In the genomic region with DNA sequence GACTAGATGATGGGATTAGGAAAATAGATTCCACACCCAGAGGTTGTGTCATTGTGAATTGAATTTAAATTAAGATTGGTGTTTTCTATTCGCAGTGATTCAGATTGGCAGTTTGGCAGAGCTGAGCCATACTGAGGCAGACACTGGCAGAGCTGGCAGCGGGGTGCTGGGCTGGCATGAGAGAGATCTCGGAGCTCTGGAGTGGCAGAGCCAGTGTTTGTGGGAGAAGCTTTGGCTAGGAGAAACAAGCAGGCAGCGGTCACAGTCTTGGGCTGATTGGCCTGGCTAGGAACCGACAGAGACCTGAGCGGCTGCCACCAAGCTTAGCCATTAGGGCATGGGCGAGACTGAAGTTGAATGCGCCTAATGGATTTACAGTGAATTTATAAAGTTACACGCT, we compare ENCODE assay signal across 20 mouse cellular contexts.
DNase-seq lines count a peak whose midpoint lies in the region; ATAC-seq lines count a peak whose summit lies in the region.
"Had no signal": no experiment of that assay in that cellular context is flagged by ENCODE, and none has a peak within 500 bp of the region (broad histone marks: within the 10 kb centered on the region; RNA-seq: fewer than 3 reads in every experiment).

No protein-coding gene starts in this region.

- peak; percentile 66 for ATAC-seq in forebrain, embryonic 16.5 days
- no peak; the same call in 1 of the 2 replicates for ATAC-seq in forebrain, embryonic 15.5 days (replicated peaks)
- ATAC-seq: intestine, embryonic 15.5 days had no signal

- no peaks in the 10 kb centered on the region for H3K36me3 ChIP-seq in forebrain, embryonic 16.5 days (ENCODE audit: control insufficient read depth, insufficient read depth)
- no peaks in the 10 kb centered on the region for H3K36me3 ChIP-seq in forebrain, embryonic 15.5 days
- H3K36me3 ChIP-seq: embryonic facial prominence, embryonic 15.5 days; heart, embryonic 10.5 days; hindbrain, embryonic 13.5 days; intestine, embryonic 15.5 days had no signal

- H3K4me1 ChIP-seq in forebrain, embryonic 16.5 days (replicated peaks; ENCODE audit: control insufficient read depth, insufficient read depth, low read length), result no peaks in the 10 kb centered on the region
- H3K4me1 ChIP-seq in forebrain, embryonic 15.5 days, result no peaks in the 10 kb centered on the region
- H3K4me1 ChIP-seq: embryonic facial prominence, embryonic 15.5 days; heart, embryonic 10.5 days; hindbrain, embryonic 13.5 days; intestine, embryonic 15.5 days had no signal

- H3K27ac ChIP-seq in forebrain, embryonic 16.5 days (ENCODE audit: low read length), result no peak overlapping the region
- no peak overlapping the region for H3K27ac ChIP-seq in forebrain, embryonic 15.5 days (replicated peaks)
- H3K27ac ChIP-seq: embryonic facial prominence, embryonic 15.5 days; heart, embryonic 10.5 days; hindbrain, embryonic 13.5 days; intestine, embryonic 15.5 days had no signal

- 75% methylated on average over 9 of the region's 9 CpGs for WGBS in forebrain, embryonic 16.5 days
- WGBS in forebrain, embryonic 15.5 days, result 84% methylated on average over 9 of the region's 9 CpGs

- peak; percentile 25 to 27 for DNase-seq in cerebellum, postnatal 14 days
- DNase-seq in cerebellum, adult 11 months, result no peak
- peak; percentile 6 to 14 for DNase-seq in layer of hippocampus, postnatal 10 days (ENCODE audit: low spot score in 2 of 2)
- DNase-seq in layer of hippocampus, adult 8-10 months (ENCODE audit: low spot score in 2 of 2), result no peak
- peak; percentile 1 for DNase-seq in right cerebral cortex, postnatal 4 days
- DNase-seq in right cerebral cortex, adult 18-20 months, result no peak
- DNase-seq: adrenal gland, postnatal 10 days; embryo, embryonic 11 days; gastrocnemius, postnatal 10 days; heart, adult 18-20 months; heart, postnatal 10 days; heart, postnatal 4 days; kidney, adult 18-20 months had no signal

- H3K9ac ChIP-seq in forebrain, embryonic 16.5 days (replicated peaks; ENCODE audit: low read depth, low read length), result no peak overlapping the region
- H3K9ac ChIP-seq in forebrain, embryonic 15.5 days (replicated peaks), result no peak overlapping the region
- H3K9ac ChIP-seq: embryonic facial prominence, embryonic 15.5 days; hindbrain, embryonic 13.5 days; intestine, embryonic 15.5 days had no signal

- no peak overlapping the region for H3K4me2 ChIP-seq in forebrain, embryonic 16.5 days (ENCODE audit: low read length)
- H3K4me2 ChIP-seq in forebrain, embryonic 15.5 days (replicated peaks), result no peak overlapping the region
- H3K4me2 ChIP-seq: embryonic facial prominence, embryonic 15.5 days; hindbrain, embryonic 13.5 days; intestine, embryonic 15.5 days had no signal

- H3K27me3 ChIP-seq in forebrain, embryonic 16.5 days (replicated peaks; ENCODE audit: control insufficient read depth, insufficient read depth, low read length), result no peaks in the 10 kb centered on the region
- no peaks in the 10 kb centered on the region for H3K27me3 ChIP-seq in forebrain, embryonic 15.5 days
- H3K27me3 ChIP-seq: embryonic facial prominence, embryonic 15.5 days; hindbrain, embryonic 13.5 days; intestine, embryonic 15.5 days had no signal

- no peak overlapping the region for H3K4me3 ChIP-seq in forebrain, embryonic 16.5 days (replicated peaks; ENCODE audit: low read length)
- H3K4me3 ChIP-seq in forebrain, embryonic 15.5 days, result no peak overlapping the region
- H3K4me3 ChIP-seq: embryonic facial prominence, embryonic 15.5 days; erythroblast, embryonic 14.5 days; heart, embryonic 10.5 days; hindbrain, embryonic 13.5 days; intestine, embryonic 15.5 days had no signal

- H3K9me3 ChIP-seq in forebrain, embryonic 16.5 days (ENCODE audit: control insufficient read depth, low read length), result no peaks in the 10 kb centered on the region
- H3K9me3 ChIP-seq in forebrain, embryonic 15.5 days, result no peaks in the 10 kb centered on the region
- H3K9me3 ChIP-seq: embryonic facial prominence, embryonic 15.5 days; heart, embryonic 10.5 days; hindbrain, embryonic 13.5 days; intestine, embryonic 15.5 days had no signal

Comparison
In these comparisons a context has a peak if more than half of its experiments do, and no peak if none do; other contexts are left out.
1. DNase-seq: peak in cerebellum, postnatal 14 days (2 of 2), layer of hippocampus, postnatal 10 days (2 of 2) and right cerebral cortex, postnatal 4 days (single experiment); none in cerebellum, adult 11 months (single experiment), layer of hippocampus, adult 8-10 months (0 of 2) and right cerebral cortex, adult 18-20 months (single experiment).